Mouse (Mus musculus) neural tube, embryonic 11.5 days (tissue): ENCODE results near the gene Gstm3. TPM values are rescaled to one million over a fixed set of nuclear protein-coding genes. Genes with fewer than 3 reads are reported as not detected.

ENCODE experiments used
- polyA plus RNA-seq: library from polyadenylated mRNA; unstranded; fragments of >200 nt; fragmentation: Nextera tagmentation; extraction: Ambion mirVana; gene quantifications from 2 replicates; pipeline ENCODE4 v1.2.1, GENCODE M21; 2014

Gene Gstm3
- polyA plus RNA-seq, 1 experiment from 2014 or later = not detected

Other genes starting within 250 kb of the Gstm3 start
- 5.6 and 6.0 TPM in 2 replicates for gene Csf1, start 208.8 kb downstream of the Gstm3 start, polyA plus RNA-seq
- gene Eps8l3, start 92.1 kb downstream of the Gstm3 start, polyA plus RNA-seq = 0.11 TPM in 1 of 2 replicates, not detected in the other
- gene Gstm5, start 73.5 kb downstream of the Gstm3 start, polyA plus RNA-seq = 210 and 222 TPM in 2 replicates
- 49.9 and 50.8 TPM in 2 replicates for gene Gstm7, start 37.5 kb downstream of the Gstm3 start, polyA plus RNA-seq
- 5.3 and 6.2 TPM in 2 replicates for gene Gstm6, start 25.5 kb downstream of the Gstm3 start, polyA plus RNA-seq
- gene Gstm2, start 17.2 kb upstream of the Gstm3 start, polyA plus RNA-seq = 18.5 and 20.8 TPM in 2 replicates
- 28.0 and 31.5 TPM in 2 replicates for gene Gstm1, start 48.7 kb upstream of the Gstm3 start, polyA plus RNA-seq
- gene Gstm4, start 75.6 kb upstream of the Gstm3 start, polyA plus RNA-seq = 12.4 and 12.9 TPM in 2 replicates
- gene Ampd2, start 117.4 kb upstream of the Gstm3 start, polyA plus RNA-seq = 40.1 and 42.9 TPM in 2 replicates
- 0.73 and 0.99 TPM in 2 replicates for gene Gnat2, start 123.5 kb upstream of the Gstm3 start, polyA plus RNA-seq
- 210 and 217 TPM in 2 replicates for gene Gnai3, start 176.9 kb upstream of the Gstm3 start, polyA plus RNA-seq
- 0.45 and 1.1 TPM in 2 replicates for gene Gpr61, start 185.6 kb upstream of the Gstm3 start, polyA plus RNA-seq
- 6.5 and 7.2 TPM in 2 replicates for gene Amigo1, start 217.1 kb upstream of the Gstm3 start, polyA plus RNA-seq
- gene Cyb561d1, start 231.9 kb upstream of the Gstm3 start, polyA plus RNA-seq = 2.1 and 2.9 TPM in 2 replicates
- gene Atxn7l2, start 241.7 kb upstream of the Gstm3 start, polyA plus RNA-seq = 21.1 and 24.5 TPM in 2 replicates